Mouse (Mus musculus) midbrain, embryonic 14.5 days (tissue): ENCODE results near the gene Trhde. TPM values are rescaled to one million over a fixed set of nuclear protein-coding genes. Genes with fewer than 3 reads are reported as not detected.

ENCODE experiments used
- ATAC-seq: fragments of 200-750 bp; cut with Nextera tagmentation; 2 replicates; pipeline ENCODE4 v1.8.0; 2017; ENCODE audit warnings: moderate number of reproducible peaks, moderate library complexity; ENCODE audit not compliant: low FRiP score, low TSS enrichment
- DNase-seq: peaks from one replicate; pipeline ENCODE4 v3.0.0-alpha.2; 2015
- H3K27ac ChIP-seq: fragments of 300-500 bp; sonication (generic); replicated peaks from 2 replicates; pipeline ENCODE4 v1.5.1; 2014; ENCODE audit warnings: mild to moderate bottlenecking, low read depth, low read length, moderate library complexity
- H3K27me3 ChIP-seq: fragments of 300-500 bp; sonication (generic); 2 replicates; pipeline ENCODE4 v1.6.1; 2014; ENCODE audit warnings: low read length, control low read depth, mixed read lengths; ENCODE audit not compliant: control insufficient read depth, insufficient read depth
- H3K36me3 ChIP-seq: fragments of 300-500 bp; sonication (generic); 2 replicates; pipeline ENCODE4 v1.6.1; 2014; ENCODE audit warnings: low read length, control low read depth; ENCODE audit not compliant: control insufficient read depth, insufficient read depth
- H3K4me1 ChIP-seq: fragments of 300-500 bp; sonication (generic); 2 replicates; pipeline ENCODE4 v1.6.1; 2014; ENCODE audit warnings: mild to moderate bottlenecking, antibody characterized with exemption, low read length, control low read depth; ENCODE audit not compliant: control insufficient read depth, insufficient read depth
- H3K4me2 ChIP-seq: fragments of 300-500 bp; sonication (generic); 2 replicates; pipeline ENCODE4 v1.6.1; 2014; ENCODE audit warnings: mild to moderate bottlenecking, low read length, moderate library complexity
- H3K4me3 ChIP-seq: fragments of 300-500 bp; sonication (generic); replicated peaks from 2 replicates; pipeline ENCODE4 v1.5.1; 2014; ENCODE audit warnings: low read depth, low read length
- H3K9ac ChIP-seq: fragments of 300-500 bp; sonication (generic); replicated peaks from 2 replicates; pipeline ENCODE4 v1.6.1; 2014; ENCODE audit warnings: mild to moderate bottlenecking, low read length, moderate library complexity
- H3K9me3 ChIP-seq: fragments of 300-500 bp; sonication (generic); 2 replicates; pipeline ENCODE4 v1.6.1; 2016; ENCODE audit warnings: low read length, control low read depth, mixed read lengths; ENCODE audit not compliant: control insufficient read depth
- WGBS: fragments of 180-500 bp; shearing (Covaris S2); extraction: QIAGEN DNeasy Blood & Tissue Kit; methylation state at CpG from one replicate; pipeline ENCODE4 v1.1.7; 2014; 5-methylcytosine and 5-hydroxymethylcytosine counted together
- polyA plus RNA-seq: library from polyadenylated mRNA; unstranded; fragments of >200 nt; fragmentation: Nextera tagmentation; extraction: Ambion mirVana; gene quantifications from 2 replicates; pipeline ENCODE4 v1.2.1, GENCODE M21; 2014

Gene Trhde
- polyA plus RNA-seq, 1 experiment from 2014 or later: 5.4 TPM

DNA sequence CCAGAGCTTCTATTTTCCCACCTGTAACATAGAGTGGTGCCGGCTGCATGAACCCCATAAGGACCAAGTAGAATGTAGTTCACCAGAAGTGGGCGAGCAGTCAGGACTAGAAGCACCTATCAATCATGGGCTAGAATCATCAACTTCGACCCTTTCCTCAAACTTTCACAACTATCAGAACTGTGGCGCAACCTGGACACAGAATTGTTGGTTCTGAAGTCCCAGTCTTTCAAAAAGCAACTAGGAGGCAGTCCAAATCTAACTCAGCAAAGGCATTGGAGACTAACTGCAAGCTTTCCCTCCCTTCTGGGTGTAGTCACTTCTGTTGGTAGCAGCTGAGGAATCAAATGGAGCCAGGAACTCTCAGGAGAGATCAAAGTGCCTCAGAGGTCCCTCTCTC, 2.6 kb downstream of the Trhde start:
- 91% methylated on average over 4 of the region's 4 CpGs for WGBS

DNA sequence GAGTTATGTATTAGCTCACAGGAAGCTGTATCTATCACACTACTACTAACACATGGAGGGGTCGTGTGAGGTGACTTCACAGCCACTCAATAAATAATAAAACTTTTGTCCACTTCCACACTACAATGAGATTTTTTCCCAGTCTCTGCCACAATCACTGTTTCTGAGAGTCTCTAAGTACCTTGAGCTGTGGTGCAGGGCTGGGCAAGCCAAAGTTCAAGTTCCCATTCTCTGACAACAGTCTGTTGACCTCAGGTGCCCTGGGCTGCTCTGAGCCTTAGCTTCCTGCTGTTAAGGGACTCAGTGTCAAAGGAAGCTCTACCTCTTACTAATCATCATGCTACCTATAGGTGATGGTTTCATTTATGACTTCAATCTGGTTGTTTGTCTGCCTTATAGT, 3.3 kb downstream of the Trhde start:
- H3K4me1 ChIP-seq: no peaks in the 10 kb centered on the region
- H3K9ac ChIP-seq: no peak overlapping the region
- 79% methylated on average over 1 of the region's 1 CpGs for WGBS
- H3K4me2 ChIP-seq: peak overlapping the region; percentile 87
- H3K9me3 ChIP-seq: no peaks in the 10 kb centered on the region
- no peaks in the 10 kb centered on the region for H3K36me3 ChIP-seq
- H3K27me3 ChIP-seq: peaks cover 7% of the 10 kb centered on the region; the same call in 1 of the 2 replicates
- ATAC-seq: no peak
- H3K27ac ChIP-seq: no peak overlapping the region
- no peak overlapping the region for H3K4me3 ChIP-seq
- DNase-seq: no peak

More for the DNA sequence above, 2.6 kb downstream of the Trhde start:
- H3K36me3 ChIP-seq: no peaks in the 10 kb centered on the region
- DNase-seq: no peak
- no peaks in the 10 kb centered on the region for H3K9me3 ChIP-seq
- peak overlapping the region; percentile 67 for H3K4me3 ChIP-seq
- H3K27ac ChIP-seq: no peak overlapping the region
- ATAC-seq: no peak
- peak overlapping the region; percentile 87 for H3K4me2 ChIP-seq
- no peak overlapping the region for H3K9ac ChIP-seq
- H3K4me1 ChIP-seq: no peaks in the 10 kb centered on the region
- H3K27me3 ChIP-seq: peaks cover 7% of the 10 kb centered on the region; the same call in 1 of the 2 replicates

DNA sequence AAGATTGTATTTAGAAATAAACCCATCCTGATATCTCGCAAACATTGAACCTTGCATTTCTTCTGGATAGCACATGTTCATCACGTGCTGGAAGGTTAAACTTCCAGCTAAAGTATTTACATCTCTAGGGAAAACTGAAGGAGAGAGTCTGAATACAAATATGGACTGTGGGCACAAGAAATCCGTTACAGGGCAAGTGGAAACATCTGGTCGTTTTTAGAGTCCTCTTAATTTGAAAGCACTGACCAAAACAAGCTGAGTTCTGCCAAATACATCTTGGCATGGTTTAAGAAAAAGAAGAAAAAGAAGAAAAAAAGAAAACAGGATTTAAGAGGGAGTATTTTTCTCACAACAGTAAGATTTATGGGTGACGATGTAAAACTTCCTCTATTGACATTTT, 3.9 kb downstream of the Trhde start:
- H3K36me3 ChIP-seq: no peaks in the 10 kb centered on the region

DNA sequence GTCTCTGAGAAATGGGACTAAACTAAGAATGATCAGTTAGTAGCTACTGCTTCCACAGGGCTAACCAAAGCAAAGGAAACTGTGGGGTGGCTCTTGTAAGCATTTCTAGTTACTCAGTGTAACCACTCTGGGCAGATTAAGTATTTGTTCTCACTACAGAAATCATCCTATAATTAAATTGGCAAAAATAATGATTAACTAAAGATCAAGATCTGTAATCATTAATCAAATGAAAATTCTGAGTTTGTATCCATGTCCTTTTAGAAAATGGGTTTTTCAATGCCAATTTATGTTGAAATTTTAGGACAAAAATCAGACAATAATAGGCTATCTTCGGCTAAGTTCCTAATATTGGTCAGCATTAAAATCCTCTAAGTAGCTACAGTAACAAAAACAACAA, 4.4 kb downstream of the Trhde start:
- Histone ChIP-seq H3K27ac (no peak overlapping the region), H3K27me3 (peaks cover 7% of the 10 kb centered on the region; the same call in 1 of the 2 replicates), H3K9ac (no peak overlapping the region), H3K36me3 (no peaks in the 10 kb centered on the region), H3K4me2 (no peak overlapping the region), H3K9me3 (no peaks in the 10 kb centered on the region), H3K4me1 (no peaks in the 10 kb centered on the region), H3K4me3 (no peak overlapping the region)
- DNase-seq (no peak), ATAC-seq (no peak)
- WGBS: 88% methylated on average over 1 of the region's 1 CpGs

More for the DNA sequence above, 3.9 kb downstream of the Trhde start:
- no peak overlapping the region for H3K27ac ChIP-seq
- ATAC-seq (no peak), DNase-seq (no peak)
- H3K9ac ChIP-seq: no peak overlapping the region
- 67% methylated on average over 5 of the region's 5 CpGs for WGBS
- no peak overlapping the region for H3K4me3 ChIP-seq
- H3K9me3 ChIP-seq: no peaks in the 10 kb centered on the region
- H3K4me2 ChIP-seq: peak overlapping the region; percentile 87; the same call in 1 of the 2 replicates
- H3K4me1 ChIP-seq: no peaks in the 10 kb centered on the region
- peaks cover 7% of the 10 kb centered on the region; the same call in 1 of the 2 replicates for H3K27me3 ChIP-seq

DNA sequence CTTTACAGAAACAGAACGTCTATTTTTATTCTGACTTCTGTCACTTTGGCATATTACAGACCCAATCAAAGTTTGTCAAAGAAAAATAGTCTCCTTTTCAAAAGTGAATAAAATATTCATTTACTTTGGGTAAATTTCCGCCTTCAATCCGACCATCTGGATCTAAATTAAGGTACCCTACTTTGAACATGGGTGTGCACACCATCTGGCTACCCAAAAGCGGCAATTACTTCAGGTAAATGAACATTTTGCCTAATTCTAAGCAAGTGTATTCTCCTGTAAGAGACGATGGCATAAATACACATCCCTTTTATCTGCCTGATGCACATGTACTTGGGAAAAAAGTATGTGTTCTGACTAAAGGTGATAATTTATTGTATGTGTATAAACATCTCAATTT, 5.2 kb downstream of the Trhde start:
- H3K27me3 ChIP-seq: peaks cover 7% of the 10 kb centered on the region; the same call in 1 of the 2 replicates
- H3K9ac ChIP-seq: no peak overlapping the region
- no peak overlapping the region for H3K4me3 ChIP-seq
- no peaks in the 10 kb centered on the region for H3K4me1 ChIP-seq
- H3K4me2 ChIP-seq: no peak overlapping the region
- no peaks in the 10 kb centered on the region for H3K9me3 ChIP-seq
- 83% methylated on average over 5 of the region's 5 CpGs for WGBS
- H3K27ac ChIP-seq: no peak overlapping the region
- DNase-seq (no peak), ATAC-seq (no peak)
- H3K36me3 ChIP-seq: no peaks in the 10 kb centered on the region

DNA sequence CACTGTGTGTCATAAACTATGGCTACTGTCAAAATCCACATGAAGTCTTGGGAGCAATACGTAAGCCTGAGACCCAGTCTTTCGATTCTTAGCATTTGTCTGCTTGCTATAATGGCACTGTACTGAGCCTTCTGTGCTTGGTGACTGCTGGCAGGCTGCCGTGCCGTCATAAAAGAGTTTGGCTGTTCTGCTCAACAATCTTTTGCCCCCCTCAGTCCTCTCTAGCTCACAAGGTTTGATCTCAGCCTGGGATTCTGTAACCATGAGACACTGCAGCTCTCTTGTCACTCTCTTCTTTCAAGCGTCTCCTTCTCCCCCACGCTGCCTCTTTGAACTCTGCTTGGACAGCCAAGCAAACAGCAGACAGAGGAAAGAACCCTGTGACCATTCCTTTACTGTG, 7.9 kb downstream of the Trhde start:
- Histone ChIP-seq H3K27me3 (no peaks in the 10 kb centered on the region), H3K9me3 (no peaks in the 10 kb centered on the region), H3K4me3 (no peak overlapping the region), H3K4me2 (no peak overlapping the region), H3K9ac (no peak overlapping the region), H3K4me1 (no peaks in the 10 kb centered on the region), H3K27ac (no peak overlapping the region), H3K36me3 (no peaks in the 10 kb centered on the region)
- DNase-seq: peak; percentile 21
- no peak for ATAC-seq
- 31% methylated on average over 6 of the region's 6 CpGs for WGBS

DNA sequence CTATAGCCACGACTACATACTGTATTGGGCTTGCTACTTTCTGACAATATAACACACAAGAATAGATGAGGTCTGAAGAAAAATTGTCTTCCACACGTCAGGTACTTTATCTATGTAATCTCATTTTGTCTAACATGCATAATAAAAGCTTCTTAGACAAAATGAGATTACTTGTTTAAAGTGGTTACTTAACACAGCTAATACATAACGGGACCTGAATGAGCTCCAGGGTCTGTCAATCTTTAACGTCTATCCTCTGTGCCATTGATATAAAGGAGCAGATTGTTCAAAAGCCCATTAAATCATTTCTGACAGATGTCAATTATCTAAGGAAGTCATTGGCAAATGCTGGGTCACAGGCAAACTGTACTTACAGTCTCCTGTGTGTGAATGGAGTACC, 36.2 kb downstream of the Trhde start:
- DNase-seq: no peak
- H3K9ac ChIP-seq: no peak overlapping the region
- no peak for ATAC-seq
- no peak overlapping the region for H3K4me3 ChIP-seq
- no peaks in the 10 kb centered on the region for H3K9me3 ChIP-seq
- no peaks in the 10 kb centered on the region for H3K27me3 ChIP-seq
- no peaks in the 10 kb centered on the region for H3K4me1 ChIP-seq
- no peak overlapping the region for H3K27ac ChIP-seq
- no peaks in the 10 kb centered on the region for H3K36me3 ChIP-seq
- H3K4me2 ChIP-seq: no peak overlapping the region
- WGBS: 64% methylated on average over 4 of the region's 4 CpGs

DNA sequence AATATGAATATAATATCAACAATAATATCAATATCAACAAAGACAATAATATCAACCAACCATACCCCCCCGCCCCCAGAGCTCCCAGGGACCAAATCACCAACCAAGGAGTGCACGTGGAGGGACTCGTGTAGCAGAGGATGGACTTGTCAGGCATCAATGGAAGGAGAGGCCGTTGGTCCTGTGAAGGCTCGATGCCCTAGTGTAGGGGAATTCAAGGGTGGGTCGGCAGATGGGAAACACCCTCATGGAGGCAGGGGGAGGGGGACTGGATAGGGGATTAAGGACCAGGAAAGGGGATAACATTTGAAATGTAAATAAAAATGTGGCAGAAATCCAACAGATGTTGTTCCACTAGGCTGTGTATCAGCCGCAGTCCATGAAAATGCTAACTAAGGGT, 40.0 kb downstream of the Trhde start:
- no peak for ATAC-seq
- no peak for DNase-seq
- H3K27me3 ChIP-seq: no peaks in the 10 kb centered on the region

DNA sequence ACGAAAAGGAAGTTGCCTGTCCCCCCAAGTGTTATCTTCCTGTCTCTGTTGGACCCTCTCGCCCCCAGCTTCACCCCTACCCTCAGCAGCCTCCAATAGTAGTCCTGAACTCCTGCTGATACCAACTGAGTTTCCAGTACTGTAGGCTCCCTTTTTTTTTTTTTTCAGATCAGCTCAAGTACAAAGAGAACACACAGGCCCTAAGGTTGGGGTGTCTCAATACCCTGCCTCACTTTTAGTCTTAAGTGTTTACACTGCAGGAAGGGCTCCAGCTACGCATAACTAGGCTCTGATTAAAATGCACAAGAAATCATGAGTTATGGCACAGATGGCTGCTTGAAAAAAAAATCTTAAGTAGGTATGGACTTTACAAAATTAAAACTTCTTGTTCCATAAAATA, 42.9 kb downstream of the Trhde start:
- Histone ChIP-seq H3K27me3 (no peaks in the 10 kb centered on the region), H3K36me3 (no peaks in the 10 kb centered on the region), H3K4me3 (no peak overlapping the region), H3K27ac (no peak overlapping the region), H3K4me2 (no peak overlapping the region), H3K9ac (no peak overlapping the region), H3K9me3 (no peaks in the 10 kb centered on the region), H3K4me1 (no peaks in the 10 kb centered on the region)
- WGBS: 71% methylated on average over 3 of the region's 3 CpGs
- no peak for ATAC-seq
- DNase-seq: no peak

More for the DNA sequence above, 40.0 kb downstream of the Trhde start:
- Histone ChIP-seq H3K9ac (no peak overlapping the region), H3K9me3 (no peaks in the 10 kb centered on the region), H3K4me1 (no peaks in the 10 kb centered on the region), H3K36me3 (no peaks in the 10 kb centered on the region), H3K4me2 (no peak overlapping the region), H3K27ac (no peak overlapping the region), H3K4me3 (no peak overlapping the region)
- WGBS: 76% methylated on average over 7 of the region's 7 CpGs
